Mouse (Mus musculus): ENCODE data around the gene Vegfc. TPM values are rescaled to one million over a fixed set of nuclear protein-coding genes. Genes with fewer than 3 reads are reported as not detected.

Gene Vegfc
- total RNA-seq, 4 experiments from 2014 or later, result 4.8 to 7.5 (median 5.2) TPM

DNA sequence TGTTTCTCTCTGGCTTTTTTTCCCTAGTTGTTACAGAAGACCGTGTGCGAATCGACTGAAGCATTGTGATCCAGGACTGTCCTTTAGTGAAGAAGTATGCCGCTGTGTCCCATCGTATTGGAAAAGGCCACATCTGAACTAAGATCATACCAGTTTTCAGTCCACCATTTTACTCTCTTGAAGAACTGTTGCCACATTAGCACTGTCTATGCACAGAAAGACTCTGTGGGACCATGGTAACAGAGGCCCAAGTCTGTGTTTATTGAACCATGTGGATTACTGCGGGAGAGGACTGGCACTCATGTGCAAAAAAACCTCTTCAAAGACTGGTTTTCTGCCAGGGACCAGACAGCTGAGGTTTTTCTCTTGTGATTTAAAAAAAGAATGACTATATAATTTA lies 108.5 kb downstream of the Vegfc start:
- no peak for DNase-seq (ENCODE audit: low spot score)

DNA sequence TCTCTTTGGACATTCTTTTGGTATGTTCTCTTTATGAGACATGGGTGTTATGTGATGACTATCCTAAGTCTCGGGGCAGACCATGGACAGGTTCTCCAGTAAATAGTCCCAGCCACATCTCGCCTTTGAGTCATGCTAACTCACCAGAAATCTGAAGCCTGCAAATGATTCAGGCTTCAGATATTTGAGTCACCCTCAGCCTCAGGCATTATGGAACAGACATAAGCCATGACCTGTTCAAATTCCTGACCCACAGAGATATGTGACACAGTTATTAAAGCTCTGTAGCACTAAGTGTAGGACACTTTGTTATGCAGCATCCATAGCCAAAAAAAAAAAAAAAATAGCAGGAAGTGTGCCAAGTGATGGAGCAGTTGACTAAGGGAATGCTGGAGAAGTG lies 138.8 kb downstream of the Vegfc start:
- DNase-seq (ENCODE audit: low spot score), result no peak

GRCm38 (mm10) chr8:54228801-54229204 lies 151.4 kb downstream of the Vegfc start:
- no peak for DNase-seq (ENCODE audit: low spot score)

GRCm38 (mm10) chr8:54230638-54231037 lies 153.2 kb downstream of the Vegfc start:
- DNase-seq (ENCODE audit: low spot score), result no peak

GRCm38 (mm10) chr8:54233316-54233715 lies 155.9 kb downstream of the Vegfc start:
- no peak for DNase-seq (ENCODE audit: low spot score)
